Comparison of ENCODE assay signal across 8 mouse cellular contexts in the genomic region with DNA sequence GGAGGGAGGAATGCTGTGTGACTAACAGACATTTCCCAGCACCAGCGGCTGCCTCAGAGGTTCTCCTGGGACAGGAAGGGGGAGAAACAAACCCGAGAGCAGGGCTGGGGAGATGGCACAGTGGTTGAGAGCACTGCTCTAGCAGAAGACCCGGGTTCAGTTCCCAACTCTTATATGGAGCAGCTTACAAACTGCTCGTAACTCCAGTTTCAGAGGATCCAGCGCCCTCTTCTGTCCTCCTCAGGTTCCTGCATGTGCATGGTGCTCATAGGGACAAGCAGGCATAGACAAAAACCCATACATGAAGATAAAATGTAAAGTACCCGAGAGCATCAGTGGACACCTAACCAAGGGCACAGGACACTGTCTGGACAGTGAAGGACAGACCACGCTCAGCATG. TPM values are rescaled to one million over a fixed set of nuclear protein-coding genes. Genes with fewer than 3 reads are reported as not detected.
A peak's percentile ranks its signal among the peaks of the same experiment; 100 is the strongest.
DNase-seq lines count a peak whose midpoint lies in the region; ATAC-seq and TF ChIP-seq lines count a peak whose summit lies in the region.

No protein-coding gene starts in this region.

- intact Hi-C loops in gastrocnemius, adult 2 months (cut with DNase I), result loop anchor here (2.0 kb wide), 2 partner anchors 46 to 54 kb away; no protein-coding TSS in a partner anchor

- peak; percentile 59 for TF ChIP-seq CTCF in gastrocnemius, adult 2 months (IDR thresholded peaks at IDR 0.05)

- no peak for DNase-seq in gastrocnemius, adult 2 months
- DNase-seq in gastrocnemius, adult 8-10 months (ENCODE audit: low spot score in 2 of 2), result no peak
- DNase-seq in B cell, adult 2 months, result peak; percentile 32 to 39
- DNase-seq in adrenal gland, postnatal 36 days, result peak; percentile 58 to 73
- peak; percentile 58 to 64 for DNase-seq in kidney, postnatal 36 days
- DNase-seq in testis, postnatal 10 days (ENCODE audit: low spot score), result peak; percentile 69
- DNase-seq in spleen, postnatal 14 days (ENCODE audit: low spot score in 2 of 2), result no peak

- H3K4me3 ChIP-seq in gastrocnemius, adult 2 months, result no peak overlapping the region

- no peak for ATAC-seq in inflammation-experienced regulatory T-cells, adult 6 months

- no peak overlapping the region for H3K27ac ChIP-seq in gastrocnemius, adult 2 months

RNA-seq across cellular contexts. Expression of a gene that starts 18.6 kb away (rescaled TPM):
- total RNA-seq in gastrocnemius, adult 2 months (2021), result not detected
- total RNA-seq in gastrocnemius, adult 8-10 months (2022), result not detected
- not detected for total RNA-seq in adrenal gland, postnatal 36 days (2021)
- not detected for polyA plus RNA-seq in inflammation-experienced regulatory T-cells, adult 6 months (2017; shearing (Covaris generic))

RNA-seq across cellular contexts. Expression of a gene that starts 19.7 kb away (rescaled TPM):
- not detected for total RNA-seq in gastrocnemius, adult 2 months (2021)
- total RNA-seq in gastrocnemius, adult 8-10 months (2022), result not detected
- under 1 TPM in 1 of 2 experiments, not detected in 1; 0.07 TPM for total RNA-seq in adrenal gland, postnatal 36 days (2021)
- not detected for polyA plus RNA-seq in inflammation-experienced regulatory T-cells, adult 6 months (2017; shearing (Covaris generic))

RNA-seq across cellular contexts. Expression of a gene that starts 19.7 kb away (rescaled TPM):
- not detected for total RNA-seq in gastrocnemius, adult 2 months (2021)
- under 1 TPM in 1 of 4 experiments, not detected in 3; 0.19 TPM for total RNA-seq in gastrocnemius, adult 8-10 months (2022)
- under 1 TPM; 0.33 TPM for total RNA-seq in adrenal gland, postnatal 36 days (2021)
- not detected for polyA plus RNA-seq in inflammation-experienced regulatory T-cells, adult 6 months (2017; shearing (Covaris generic))

Comparison
In these comparisons a context has a peak if more than half of its experiments do, and no peak if none do; other contexts are left out.
1. DNase-seq: peak in B cell, adult 2 months (2 of 2), adrenal gland, postnatal 36 days (2 of 2), kidney, postnatal 36 days (2 of 2) and testis, postnatal 10 days (single experiment); none in gastrocnemius, adult 2 months (single experiment), gastrocnemius, adult 8-10 months (0 of 2) and spleen, postnatal 14 days (0 of 2).